8 mouse cellular contexts compared by ENCODE assay signal in genomic region chr17:28042299-28042771, GRCm38 (mm10). TPM values are rescaled to one million over a fixed set of nuclear protein-coding genes. Genes with fewer than 3 reads are reported as not detected.
DNase-seq lines count a peak whose midpoint lies in the region; ATAC-seq lines count a peak whose summit lies in the region.

No protein-coding gene starts in this region.

- 59% methylated on average over 23 of the region's 23 CpGs for WGBS in heart, embryonic 11.5 days (ENCODE audit: insufficient replicate concordance)
- WGBS in limb, embryonic 12.5 days, result 53% methylated on average over 23 of the region's 23 CpGs

- peak overlapping the region; percentile 32; the same call in 1 of the 2 replicates for H3K4me2 ChIP-seq in heart, embryonic 11.5 days
- H3K4me2 ChIP-seq in limb, embryonic 12.5 days, result no peak overlapping the region

- no peaks in the 10 kb centered on the region for H3K27me3 ChIP-seq in heart, embryonic 11.5 days (ENCODE audit: control insufficient read depth, insufficient read depth, low read length)
- peaks cover 3% of the 10 kb centered on the region; the same call in 1 of the 2 replicates for H3K27me3 ChIP-seq in limb, embryonic 12.5 days

- H3K9ac ChIP-seq in heart, embryonic 11.5 days (ENCODE audit: low read depth, low read length), result no peak overlapping the region
- no peak overlapping the region for H3K9ac ChIP-seq in limb, embryonic 12.5 days (replicated peaks)

- H3K4me1 ChIP-seq in heart, embryonic 11.5 days (ENCODE audit: control insufficient read depth, insufficient read depth, low read length), result peaks cover 25% of the 10 kb centered on the region
- peaks cover 24% of the 10 kb centered on the region for H3K4me1 ChIP-seq in limb, embryonic 12.5 days (replicated peaks)

- intact Hi-C loops in heart, postnatal 36 days (cut with DNase I), result no loop called here

- H3K36me3 ChIP-seq in heart, embryonic 11.5 days (ENCODE audit: control insufficient read depth, insufficient read depth, low read length), result peaks cover 3% of the 10 kb centered on the region
- peaks cover 86% of the 10 kb centered on the region for H3K36me3 ChIP-seq in limb, embryonic 12.5 days

- H3K4me3 ChIP-seq in heart, embryonic 11.5 days (ENCODE audit: low read depth, low read length), result no peak overlapping the region
- H3K4me3 ChIP-seq in limb, embryonic 12.5 days (replicated peaks), result no peak overlapping the region

- no peak for ATAC-seq in heart, embryonic 11.5 days (replicated peaks; ENCODE audit: insufficient number of reproducible peaks, low FRiP score, low TSS enrichment)
- 0 out of 2 replicates have a peak, but pooled peaks have one; percentile 1 for ATAC-seq in limb, embryonic 12.5 days (ENCODE audit: insufficient number of reproducible peaks, insufficient read depth, low FRiP score, low TSS enrichment, low read depth)

- no peak for DNase-seq in heart, postnatal 36 days
- peak; percentile 78 to 80 for DNase-seq in cerebellum, postnatal 14 days
- peak; percentile 39 for DNase-seq in heart, postnatal 4 days
- peak; percentile 81 for DNase-seq in retina, postnatal 1 day
- no peak for DNase-seq in gastrocnemius, adult 8-10 months (ENCODE audit: low spot score in 2 of 2)
- no peak for DNase-seq in urinary bladder, postnatal 14 days (ENCODE audit: low spot score)

- no peaks in the 10 kb centered on the region for H3K9me3 ChIP-seq in heart, embryonic 11.5 days (replicated peaks; ENCODE audit: control insufficient read depth, low read length)
- H3K9me3 ChIP-seq in limb, embryonic 12.5 days, result no peaks in the 10 kb centered on the region

- H3K27ac ChIP-seq in heart, embryonic 11.5 days (ENCODE audit: low read depth, low read length), result no peak overlapping the region
- H3K27ac ChIP-seq in limb, embryonic 12.5 days, result 0 out of 2 replicates have a peak overlapping the region, but pooled peaks have one; percentile 7

RNA-seq across cellular contexts. Expression of gene Tcp11, which starts 38.1 kb away (rescaled TPM):
- 0.34 and 0.49 TPM in 2 replicates for polyA plus RNA-seq in heart, embryonic 11.5 days (2014; fragmentation: Nextera tagmentation; extraction: Ambion mirVana)
- total RNA-seq in heart, postnatal 36 days (2021), result not detected
- under 1 TPM in 1 of 2 experiments, not detected in 1; 0.14 TPM for total RNA-seq in heart, postnatal 4 days (2021)
- polyA plus RNA-seq in limb, embryonic 12.5 days (2016; fragmentation: Nextera tagmentation; extraction: Ambion mirVana), result 1.2 and 1.4 TPM in 2 replicates
- not detected for total RNA-seq in gastrocnemius, adult 8-10 months (2022)

Comparison
In these comparisons a context has a peak if more than half of its experiments do, and no peak if none do; other contexts are left out.
1. DNase-seq: peak in cerebellum, postnatal 14 days (2 of 2), heart, postnatal 4 days (single experiment) and retina, postnatal 1 day (single experiment); none in heart, postnatal 36 days (0 of 2), gastrocnemius, adult 8-10 months (0 of 2) and urinary bladder, postnatal 14 days (single experiment).